Mouse (Mus musculus) hindbrain, embryonic 11.5 days (tissue): ENCODE results near the gene Sacm1l. TPM values are rescaled to one million over a fixed set of nuclear protein-coding genes. Genes with fewer than 3 reads are reported as not detected.

Source experiments
- ATAC-seq: fragments of 200-750 bp; cut with Nextera tagmentation; 2 replicates; pipeline ENCODE4 v1.8.0; 2017; ENCODE audit warnings: mild to moderate bottlenecking, moderate TSS enrichment, moderate library complexity; ENCODE audit not compliant: low FRiP score
- DNase-seq: peaks from one replicate; pipeline ENCODE4 v3.0.0-alpha.2; 2015; ENCODE audit warnings: low spot score
- H3K27ac ChIP-seq: fragments of 300-500 bp; sonication (generic); 2 replicates; pipeline ENCODE4 v1.5.1; 2014; ENCODE audit warnings: mild to moderate bottlenecking, low read depth, low read length
- H3K27me3 ChIP-seq: fragments of 300-500 bp; sonication (generic); 2 replicates; pipeline ENCODE4 v1.6.1; 2014; ENCODE audit warnings: mild to moderate bottlenecking, low read length, moderate library complexity, mixed read lengths; ENCODE audit not compliant: control insufficient read depth, insufficient read depth
- H3K36me3 ChIP-seq: fragments of 300-500 bp; sonication (generic); 2 replicates; pipeline ENCODE4 v1.6.1; 2014; ENCODE audit warnings: mild to moderate bottlenecking, low read length, moderate library complexity, mixed read lengths; ENCODE audit not compliant: control insufficient read depth, insufficient read depth
- H3K4me1 ChIP-seq: fragments of 300-500 bp; sonication (generic); replicated peaks from 2 replicates; pipeline ENCODE4 v1.6.1; 2014; ENCODE audit warnings: low read length, mixed read lengths; ENCODE audit not compliant: control insufficient read depth, insufficient read depth
- H3K4me2 ChIP-seq: fragments of 300-500 bp; sonication (generic); replicated peaks from 2 replicates; pipeline ENCODE4 v1.6.1; 2014; ENCODE audit warnings: mild to moderate bottlenecking, low read depth, low read length
- H3K4me3 ChIP-seq: fragments of 300-500 bp; sonication (generic); 2 replicates; pipeline ENCODE4 v1.5.1; 2014; ENCODE audit warnings: low read depth, low read length
- H3K9ac ChIP-seq: fragments of 300-500 bp; sonication (generic); 2 replicates; pipeline ENCODE4 v1.6.1; 2014; ENCODE audit warnings: low read depth, low read length
- H3K9me3 ChIP-seq: fragments of 300-500 bp; sonication (generic); 2 replicates; pipeline ENCODE4 v1.6.1; 2016; ENCODE audit warnings: low read length; ENCODE audit not compliant: control insufficient read depth
- WGBS: fragments of 180-500 bp; shearing (Covaris S2); extraction: QIAGEN DNeasy Blood & Tissue Kit; methylation state at CpG from one replicate; pipeline ENCODE4 v1.1.7; 2014; 5-methylcytosine and 5-hydroxymethylcytosine counted together
- polyA plus RNA-seq: library from polyadenylated mRNA; unstranded; fragments of >200 nt; fragmentation: Nextera tagmentation; extraction: Ambion mirVana; gene quantifications from 2 replicates; pipeline ENCODE4 v1.2.1, GENCODE M21; 2014

Gene Sacm1l
- 50.6 and 60.1 TPM in 2 replicates for polyA plus RNA-seq

- DNase-seq = peak; percentile 99
- H3K9me3 ChIP-seq = no peaks in the 10 kb centered on the region
- H3K4me3 ChIP-seq = peak within 1 kb of the TSS; percentile 92
- under 1% methylated on average over 77 of the region's 79 CpGs for WGBS
- H3K36me3 ChIP-seq = no peaks in the 10 kb centered on the region
- H3K27me3 ChIP-seq = no peaks in the 10 kb centered on the region
- H3K4me1 ChIP-seq = no peaks in the 10 kb centered on the region
- H3K4me2 ChIP-seq = peak within 1 kb of the TSS; percentile 61
- peak within 1 kb of the TSS; percentile 95 for H3K27ac ChIP-seq
- H3K9ac ChIP-seq = peak within 1 kb of the TSS; percentile 89
- peak; percentile 99 for ATAC-seq
Measured at GRCm38 (mm10) chr9:123529392-123530157, at the start of gene Sacm1l. Gene Sacm1l, plus strand, starts transcription at chr9:123529759.

GRCm38 (mm10) chr9:123479876-123480252 is 49.7 kb upstream of the Sacm1l start:
- ATAC-seq (no peak), DNase-seq (no peak)
- H3K4me2 ChIP-seq = peak overlapping the region; percentile 85
- no peaks in the 10 kb centered on the region for H3K27me3 ChIP-seq
- H3K9me3 ChIP-seq = no peaks in the 10 kb centered on the region
- no peaks in the 10 kb centered on the region for H3K36me3 ChIP-seq
- WGBS = 88% methylated on average over 8 of the region's 8 CpGs
- H3K4me1 ChIP-seq = peaks cover 5% of the 10 kb centered on the region; the same call in 1 of the 2 replicates
- H3K9ac ChIP-seq = peak overlapping the region; percentile 80
- H3K27ac ChIP-seq = no peak overlapping the region
- H3K4me3 ChIP-seq = peak overlapping the region; percentile 70

GRCm38 (mm10) chr9:123480253-123480921 is 49.2 kb upstream of the Sacm1l start:
- Histone ChIP-seq H3K4me3 (peak overlapping the region; percentile 70), H3K9me3 (no peaks in the 10 kb centered on the region), H3K36me3 (no peaks in the 10 kb centered on the region), H3K27ac (no peak overlapping the region), H3K27me3 (no peaks in the 10 kb centered on the region), H3K4me1 (peaks cover 5% of the 10 kb centered on the region; the same call in 1 of the 2 replicates), H3K4me2 (peak overlapping the region; percentile 85), H3K9ac (0 out of 2 replicates have a peak overlapping the region, but pooled peaks have one; percentile 8)
- ATAC-seq (no peak), DNase-seq (no peak)
- 84% methylated on average over 18 of the region's 18 CpGs for WGBS

- Histone ChIP-seq H3K4me1 (peaks cover 5% of the 10 kb centered on the region; the same call in 1 of the 2 replicates), H3K36me3 (no peaks in the 10 kb centered on the region), H3K9ac (0 out of 2 replicates have a peak overlapping the region, but pooled peaks have one; percentile 4)
Measured at GRCm38 (mm10) chr9:123481136-123481535, 48.4 kb upstream of the Sacm1l start.

GRCm38 (mm10) chr9:123483598-123483997 is 46.0 kb upstream of the Sacm1l start:
- DNase-seq (no peak), ATAC-seq (no peak)
- H3K4me2 ChIP-seq = no peak overlapping the region
- peaks cover 5% of the 10 kb centered on the region; the same call in 1 of the 2 replicates for H3K4me1 ChIP-seq
- H3K9me3 ChIP-seq = no peaks in the 10 kb centered on the region
- 96% methylated on average over 1 of the region's 1 CpGs for WGBS
- H3K36me3 ChIP-seq = no peaks in the 10 kb centered on the region
- H3K4me3 ChIP-seq = no peak overlapping the region
- no peaks in the 10 kb centered on the region for H3K27me3 ChIP-seq
- no peak overlapping the region for H3K9ac ChIP-seq
- no peak overlapping the region for H3K27ac ChIP-seq

More at GRCm38 (mm10) chr9:123481136-123481535, 48.4 kb upstream of the Sacm1l start:
- DNase-seq = no peak
- Histone ChIP-seq H3K27me3 (no peaks in the 10 kb centered on the region), H3K27ac (no peak overlapping the region), H3K4me3 (peak overlapping the region; percentile 8; the same call in 1 of the 2 replicates), H3K9me3 (no peaks in the 10 kb centered on the region), H3K4me2 (peak overlapping the region; percentile 85)
- ATAC-seq = no peak
- 78% methylated on average over 7 of the region's 7 CpGs for WGBS

GRCm38 (mm10) chr9:123484830-123485229 is 44.7 kb upstream of the Sacm1l start:
- Histone ChIP-seq H3K4me3 (no peak overlapping the region), H3K27me3 (no peaks in the 10 kb centered on the region), H3K9me3 (no peaks in the 10 kb centered on the region), H3K36me3 (no peaks in the 10 kb centered on the region), H3K4me1 (peaks cover 5% of the 10 kb centered on the region; the same call in 1 of the 2 replicates), H3K9ac (no peak overlapping the region), H3K27ac (no peak overlapping the region), H3K4me2 (no peak overlapping the region)
- DNase-seq = no peak
- no peak for ATAC-seq
- 97% methylated on average over 3 of the region's 3 CpGs for WGBS

GRCm38 (mm10) chr9:123485561-123485960 is 44.0 kb upstream of the Sacm1l start:
- WGBS = 93% methylated on average over 4 of the region's 4 CpGs
- Histone ChIP-seq H3K27ac (no peak overlapping the region), H3K27me3 (no peaks in the 10 kb centered on the region), H3K4me1 (peaks cover 4% of the 10 kb centered on the region; the same call in 1 of the 2 replicates), H3K4me2 (no peak overlapping the region), H3K9ac (no peak overlapping the region), H3K9me3 (no peaks in the 10 kb centered on the region), H3K4me3 (no peak overlapping the region), H3K36me3 (no peaks in the 10 kb centered on the region)
- ATAC-seq = no peak
- no peak for DNase-seq

- H3K27ac ChIP-seq = no peak overlapping the region
- 68% methylated on average over 3 of the region's 3 CpGs for WGBS
- H3K4me2 ChIP-seq = no peak overlapping the region
- H3K27me3 ChIP-seq = no peaks in the 10 kb centered on the region
- no peaks in the 10 kb centered on the region for H3K36me3 ChIP-seq
- DNase-seq (no peak), ATAC-seq (no peak)
- H3K4me1 ChIP-seq = peaks cover 2% of the 10 kb centered on the region; the same call in 1 of the 2 replicates
- H3K4me3 ChIP-seq = no peak overlapping the region
- no peaks in the 10 kb centered on the region for H3K9me3 ChIP-seq
- no peak overlapping the region for H3K9ac ChIP-seq
Measured at GRCm38 (mm10) chr9:123486635-123487034, 42.9 kb upstream of the Sacm1l start.
